8 mouse cellular contexts compared by ENCODE assay signal in genomic region chr14:55724411-55724871, GRCm38 (mm10). TPM values are rescaled to one million over a fixed set of nuclear protein-coding genes. Genes with fewer than 3 reads are reported as not detected.
DNase-seq lines count a peak whose midpoint lies in the region; ATAC-seq lines count a peak whose summit lies in the region.

No protein-coding gene starts in this region.

- DNase-seq in A20 (ENCODE audit: low read depth, low spot score): peak; percentile 94
- peak; percentile 86 for DNase-seq in NIH3T3 (ENCODE audit: low read depth)
- DNase-seq in heart, postnatal 25 days (ENCODE audit: low spot score): peak; percentile 28
- DNase-seq in monocyte, adult 2 months (ENCODE audit: low read depth in 1 of 2, low spot score in 2 of 2): peak; percentile 63 to 65
- DNase-seq in layer of hippocampus, adult 18-20 months (ENCODE audit: low spot score in 2 of 2): no peak
- DNase-seq in left cerebral cortex, adult 11 months (ENCODE audit: low spot score): no peak
- no peak for DNase-seq in gastrocnemius, postnatal 10 days

- no peak overlapping the region for H3K4me2 ChIP-seq in midbrain, embryonic 13.5 days (replicated peaks)

- no peaks in the 10 kb centered on the region for H3K9me3 ChIP-seq in midbrain, embryonic 13.5 days

- intact Hi-C loops in heart, postnatal 25 days (cut with DNase I): no loop called here

- peaks cover 17% of the 10 kb centered on the region for H3K4me1 ChIP-seq in midbrain, embryonic 13.5 days (replicated peaks)

- H3K9ac ChIP-seq in midbrain, embryonic 13.5 days (replicated peaks): no peak overlapping the region

- 65% methylated on average over 8 of the region's 8 CpGs for WGBS in midbrain, embryonic 13.5 days

- H3K36me3 ChIP-seq in midbrain, embryonic 13.5 days: peaks cover 8% of the 10 kb centered on the region; the same call in 1 of the 2 replicates

- H3K4me3 ChIP-seq in midbrain, embryonic 13.5 days (replicated peaks): no peak overlapping the region

- H3K27ac ChIP-seq in midbrain, embryonic 13.5 days: no peak overlapping the region

- ATAC-seq in midbrain, embryonic 13.5 days: no peak

- no peaks in the 10 kb centered on the region for H3K27me3 ChIP-seq in midbrain, embryonic 13.5 days

RNA-seq across cellular contexts. Expression of gene Rabggta, which starts 2.4 kb away (rescaled TPM):
- total RNA-seq in heart, postnatal 25 days (2021): 10 to 100 TPM; 13.0 to 13.4 TPM
- total RNA-seq in layer of hippocampus, adult 18-20 months (2021): 10 to 100 TPM; 43.7 to 45.7 TPM
- polyA plus RNA-seq in midbrain, embryonic 13.5 days (2015; fragmentation: Nextera tagmentation; extraction: Ambion mirVana): 45.0 and 48.8 TPM in 2 replicates
- 10 to 100 TPM in 1 of 2 experiments, 1 to 10 TPM in 1; 9.4 to 10.2 TPM for total RNA-seq in gastrocnemius, postnatal 10 days (2021)

RNA-seq across cellular contexts. Expression of gene Tgm1, which starts 10.7 kb away (rescaled TPM):
- total RNA-seq in heart, postnatal 25 days (2021): under 1 TPM; 0.18 to 0.36 TPM
- total RNA-seq in layer of hippocampus, adult 18-20 months (2021): not detected
- 0.32 and 0.46 TPM in 2 replicates for polyA plus RNA-seq in midbrain, embryonic 13.5 days (2015; fragmentation: Nextera tagmentation; extraction: Ambion mirVana)
- total RNA-seq in gastrocnemius, postnatal 10 days (2021): under 1 TPM; 0.19 to 0.50 TPM

RNA-seq across cellular contexts. Expression of gene Dhrs1, which starts 21.0 kb away (rescaled TPM):
- total RNA-seq in heart, postnatal 25 days (2021): 10 to 100 TPM; 43.7 to 47.0 TPM
- 10 to 100 TPM; 83.2 to 98.7 TPM for total RNA-seq in layer of hippocampus, adult 18-20 months (2021)
- polyA plus RNA-seq in midbrain, embryonic 13.5 days (2015; fragmentation: Nextera tagmentation; extraction: Ambion mirVana): 66.3 and 68.8 TPM in 2 replicates
- total RNA-seq in gastrocnemius, postnatal 10 days (2021): 10 to 100 TPM; 33.2 to 33.3 TPM

RNA-seq across cellular contexts. Expression of gene Nop9, which starts 21.1 kb away (rescaled TPM):
- 10 to 100 TPM in 1 of 2 experiments, 1 to 10 TPM in 1; 7.8 to 11.1 TPM for total RNA-seq in heart, postnatal 25 days (2021)
- 10 to 100 TPM; 11.7 to 14.5 TPM for total RNA-seq in layer of hippocampus, adult 18-20 months (2021)
- 33.8 and 36.2 TPM in 2 replicates for polyA plus RNA-seq in midbrain, embryonic 13.5 days (2015; fragmentation: Nextera tagmentation; extraction: Ambion mirVana)
- 10 to 100 TPM; 13.4 to 15.2 TPM for total RNA-seq in gastrocnemius, postnatal 10 days (2021)

RNA-seq across cellular contexts. Expression of gene Cideb, which starts 33.8 kb away (rescaled TPM):
- total RNA-seq in heart, postnatal 25 days (2021): under 1 TPM; 0.56 to 0.83 TPM
- total RNA-seq in layer of hippocampus, adult 18-20 months (2021): 1 to 10 TPM; 1.7 to 2.2 TPM
- polyA plus RNA-seq in midbrain, embryonic 13.5 days (2015; fragmentation: Nextera tagmentation; extraction: Ambion mirVana): 0.19 TPM in 1 of 2 replicates, not detected in the other
- total RNA-seq in gastrocnemius, postnatal 10 days (2021): not detected

Comparison
In these comparisons a context has a peak if more than half of its experiments do, and no peak if none do; other contexts are left out.
1. DNase-seq: peak in A20 (single experiment), NIH3T3 (single experiment), heart, postnatal 25 days (single experiment) and monocyte, adult 2 months (2 of 2); none in layer of hippocampus, adult 18-20 months (0 of 2), left cerebral cortex, adult 11 months (single experiment) and gastrocnemius, postnatal 10 days (single experiment).